Mouse (Mus musculus): ENCODE results near the gene Vgll4. TPM values are rescaled to one million over a fixed set of nuclear protein-coding genes. Genes with fewer than 3 reads are reported as not detected.
A peak's percentile ranks its signal among the peaks of the same experiment; 100 is the strongest.

Vgll4 gene
- total and polyA plus RNA-seq, 3 experiments, result 22.3 to 24.7 (median 23.5) TPM

DNA sequence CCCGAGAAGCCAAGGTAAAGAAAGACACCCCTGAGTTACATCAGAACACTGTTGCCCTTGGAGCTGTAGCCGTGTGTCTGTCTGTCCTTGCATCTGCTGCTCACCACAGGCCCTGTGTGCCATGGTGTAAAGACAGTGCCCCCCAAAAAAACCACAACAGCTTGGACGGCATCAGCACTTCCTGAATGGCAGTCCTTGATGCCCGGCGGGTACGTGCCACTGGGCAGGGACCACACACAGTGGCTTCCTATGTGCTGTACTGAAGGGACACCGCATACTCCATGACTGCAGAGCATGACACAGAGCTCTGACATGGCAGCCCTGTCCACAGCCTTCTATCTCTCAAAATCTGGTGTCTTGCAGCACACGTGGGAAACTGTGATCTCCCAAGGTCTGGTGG lies 120.0 kb downstream of the Vgll4 start:
- no peak for DNase-seq
- H3K27me3 ChIP-seq (ENCODE audit: control insufficient read depth, insufficient read depth, low read length), result no peaks in the 10 kb centered on the region
- WGBS, result 84% methylated on average over 8 of the region's 8 CpGs
- H3K27ac ChIP-seq, result no peak overlapping the region
- intact Hi-C loops (cut with DNase I), result no loop called here
- no peak overlapping the region for H3K4me3 ChIP-seq
- TF ChIP-seq CTCF (IDR thresholded peaks at IDR 0.05), result no peak
- TF ChIP-seq EP300 (IDR thresholded peaks at IDR 0.05; ENCODE audit: insufficient read depth, low read depth, low read length), result no peak
- no peak for TF ChIP-seq POLR2A (IDR thresholded peaks at IDR 0.05; ENCODE audit: insufficient read depth, low read depth, low read length)
- H3K4me1 ChIP-seq (ENCODE audit: control insufficient read depth, insufficient read depth, low read length), result peaks cover 1% of the 10 kb centered on the region; the same call in 1 of the 2 replicates
- no peaks in the 10 kb centered on the region for H3K36me3 ChIP-seq (ENCODE audit: control insufficient read depth, insufficient read depth, low read length)
- no peaks in the 10 kb centered on the region for H3K79me2 ChIP-seq (replicated peaks; ENCODE audit: control insufficient read depth, insufficient read depth, low read length)
- no peak overlapping the region for H3K9ac ChIP-seq (ENCODE audit: low read depth, low read length)

DNA sequence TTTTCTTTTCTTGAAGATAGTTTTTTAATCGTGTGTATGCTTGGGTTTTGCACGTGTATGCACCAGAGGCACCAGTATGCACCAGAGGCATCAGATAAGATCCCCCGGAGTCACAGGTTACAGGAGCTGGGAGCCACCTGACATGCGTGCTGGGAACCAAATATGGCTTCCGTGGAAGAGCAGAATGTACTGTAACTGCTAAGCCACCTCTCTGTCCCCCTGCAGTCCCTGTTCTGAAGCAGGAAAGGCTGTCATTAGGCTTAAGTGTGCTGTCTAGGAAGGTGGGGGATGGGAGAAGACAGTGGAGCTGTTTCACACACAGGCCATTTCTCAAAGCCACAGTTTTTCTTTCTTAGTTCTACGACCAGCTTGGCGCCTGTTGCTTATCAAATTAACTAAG lies 121.0 kb downstream of the Vgll4 start:
- Histone ChIP-seq H3K36me3 (ENCODE audit: control insufficient read depth, insufficient read depth, low read length) (no peaks in the 10 kb centered on the region), H3K4me1 (ENCODE audit: control insufficient read depth, insufficient read depth, low read length) (no peaks in the 10 kb centered on the region), H3K4me3 (no peak overlapping the region), H3K79me2 (replicated peaks; ENCODE audit: control insufficient read depth, insufficient read depth, low read length) (no peaks in the 10 kb centered on the region), H3K9ac (ENCODE audit: low read depth, low read length) (no peak overlapping the region), H3K27me3 (ENCODE audit: control insufficient read depth, insufficient read depth, low read length) (no peaks in the 10 kb centered on the region), H3K27ac (no peak overlapping the region)
- no peak for TF ChIP-seq EP300 (IDR thresholded peaks at IDR 0.05; ENCODE audit: insufficient read depth, low read depth, low read length)
- TF ChIP-seq POLR2A (IDR thresholded peaks at IDR 0.05; ENCODE audit: insufficient read depth, low read depth, low read length), result no peak
- WGBS, result 53% methylated on average over 7 of the region's 7 CpGs
- intact Hi-C loops (cut with DNase I), result no loop called here
- no peak for DNase-seq

DNA sequence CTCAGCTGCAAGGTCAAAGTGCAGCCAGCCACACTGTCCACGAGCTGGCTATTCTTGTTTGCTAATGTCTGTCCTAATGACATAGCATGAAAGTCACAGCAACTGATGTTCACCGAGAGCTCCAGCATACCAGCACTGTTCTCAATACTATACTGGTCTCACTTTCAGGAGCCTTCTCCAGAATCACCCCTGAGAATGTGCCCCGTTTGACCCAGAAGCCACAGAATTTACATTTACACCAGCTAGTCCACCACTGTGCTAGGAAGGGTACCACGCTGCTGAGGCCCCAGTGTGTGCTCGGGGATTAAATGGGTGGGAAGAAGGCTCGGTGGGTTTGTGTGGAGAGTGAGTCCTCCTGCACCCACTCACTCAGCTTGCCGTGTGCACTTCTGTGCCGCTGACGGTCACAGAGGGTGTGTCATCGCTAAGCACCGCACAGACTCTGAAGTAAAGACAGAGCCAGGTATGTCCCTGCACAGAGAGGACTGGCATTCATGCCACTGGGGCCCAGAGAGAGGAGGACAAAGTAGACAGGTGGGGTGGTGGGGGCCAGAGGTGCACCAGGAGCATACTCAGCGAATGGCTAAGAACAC lies 122.1 kb downstream of the Vgll4 start:
- Histone ChIP-seq H3K4me1 (ENCODE audit: control insufficient read depth, insufficient read depth, low read length) (no peaks in the 10 kb centered on the region), H3K27ac (no peak overlapping the region), H3K9ac (ENCODE audit: low read depth, low read length) (no peak overlapping the region), H3K36me3 (ENCODE audit: control insufficient read depth, insufficient read depth, low read length) (no peaks in the 10 kb centered on the region), H3K4me3 (no peak overlapping the region), H3K79me2 (replicated peaks; ENCODE audit: control insufficient read depth, insufficient read depth, low read length) (no peaks in the 10 kb centered on the region), H3K27me3 (ENCODE audit: control insufficient read depth, insufficient read depth, low read length) (no peaks in the 10 kb centered on the region)
- no peak for DNase-seq
- intact Hi-C loops (cut with DNase I), result no loop called here
- TF ChIP-seq CTCF (IDR thresholded peaks at IDR 0.05) (no peak), EP300 (IDR thresholded peaks at IDR 0.05; ENCODE audit: insufficient read depth, low read depth, low read length) (no peak), POLR2A (IDR thresholded peaks at IDR 0.05; ENCODE audit: insufficient read depth, low read depth, low read length) (no peak)
- 93% methylated on average over 12 of the region's 12 CpGs for WGBS

- Histone ChIP-seq H3K79me2 (replicated peaks; ENCODE audit: control insufficient read depth, insufficient read depth, low read length) (no peaks in the 10 kb centered on the region), H3K27me3 (ENCODE audit: control insufficient read depth, insufficient read depth, low read length) (no peaks in the 10 kb centered on the region), H3K4me1 (ENCODE audit: control insufficient read depth, insufficient read depth, low read length) (peaks cover 3% of the 10 kb centered on the region), H3K27ac (no peak overlapping the region), H3K36me3 (ENCODE audit: control insufficient read depth, insufficient read depth, low read length) (no peaks in the 10 kb centered on the region), H3K4me3 (no peak overlapping the region), H3K9ac (ENCODE audit: low read depth, low read length) (no peak overlapping the region)
- 76% methylated on average over 4 of the region's 4 CpGs for WGBS
- TF ChIP-seq POLR2A (IDR thresholded peaks at IDR 0.05; ENCODE audit: insufficient read depth, low read depth, low read length) (no peak), CTCF (IDR thresholded peaks at IDR 0.05) (no peak), EP300 (IDR thresholded peaks at IDR 0.05; ENCODE audit: insufficient read depth, low read depth, low read length) (no peak)
- intact Hi-C loops (cut with DNase I), result no loop called here
- no peak for DNase-seq
Observed at GRCm38 (mm10) chr6:114846153-114846772, 123.5 kb downstream of the Vgll4 start.

- peak; percentile 31; the same call in 1 of the 2 replicates for TF ChIP-seq CTCF (IDR thresholded peaks at IDR 0.05)
- no peak for TF ChIP-seq EP300 (IDR thresholded peaks at IDR 0.05; ENCODE audit: insufficient read depth, low read depth, low read length)
- DNase-seq, result no peak
- Histone ChIP-seq H3K4me3 (no peak overlapping the region), H3K79me2 (replicated peaks; ENCODE audit: control insufficient read depth, insufficient read depth, low read length) (no peaks in the 10 kb centered on the region), H3K4me1 (ENCODE audit: control insufficient read depth, insufficient read depth, low read length) (peaks cover 26% of the 10 kb centered on the region), H3K27ac (no peak overlapping the region), H3K27me3 (ENCODE audit: control insufficient read depth, insufficient read depth, low read length) (no peaks in the 10 kb centered on the region), H3K36me3 (ENCODE audit: control insufficient read depth, insufficient read depth, low read length) (peaks cover 2% of the 10 kb centered on the region; the same call in 1 of the 2 replicates), H3K9ac (ENCODE audit: low read depth, low read length) (no peak overlapping the region)
- 95% methylated on average over 2 of the region's 2 CpGs for WGBS
- intact Hi-C loops (cut with DNase I), result no loop called here
Observed at GRCm38 (mm10) chr6:114842863-114843262, 126.9 kb downstream of the Vgll4 start.

DNA sequence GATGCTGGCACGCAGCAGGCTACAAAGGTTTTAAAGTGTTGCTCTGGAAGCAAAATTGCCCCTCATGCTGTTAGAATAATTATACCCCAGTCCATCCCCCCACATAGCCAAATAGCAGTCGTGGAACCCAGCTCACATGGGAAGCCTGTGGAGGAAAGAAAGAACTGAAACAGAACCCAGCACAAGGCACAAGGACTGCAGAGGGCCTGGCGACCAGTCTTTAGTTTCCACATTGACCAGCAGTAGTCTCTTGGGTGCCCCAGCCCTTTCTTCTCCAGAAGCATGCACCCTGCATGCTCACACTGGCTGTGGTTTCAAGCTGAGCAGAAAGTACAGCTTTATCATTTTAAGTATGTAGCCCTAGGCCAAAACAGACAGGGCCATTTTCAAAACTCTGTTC lies 127.7 kb downstream of the Vgll4 start:
- H3K79me2 ChIP-seq (replicated peaks; ENCODE audit: control insufficient read depth, insufficient read depth, low read length), result no peaks in the 10 kb centered on the region
- intact Hi-C loops (cut with DNase I), result no loop called here
- H3K36me3 ChIP-seq (ENCODE audit: control insufficient read depth, insufficient read depth, low read length), result peaks cover 2% of the 10 kb centered on the region; the same call in 1 of the 2 replicates
- TF ChIP-seq EP300 (IDR thresholded peaks at IDR 0.05; ENCODE audit: insufficient read depth, low read depth, low read length) (no peak), CTCF (IDR thresholded peaks at IDR 0.05) (no peak), POLR2A (IDR thresholded peaks at IDR 0.05; ENCODE audit: insufficient read depth, low read depth, low read length) (no peak)
- no peak overlapping the region for H3K4me3 ChIP-seq
- H3K27me3 ChIP-seq (ENCODE audit: control insufficient read depth, insufficient read depth, low read length), result no peaks in the 10 kb centered on the region
- no peak overlapping the region for H3K27ac ChIP-seq
- H3K9ac ChIP-seq (ENCODE audit: low read depth, low read length), result no peak overlapping the region
- peaks cover 26% of the 10 kb centered on the region for H3K4me1 ChIP-seq (ENCODE audit: control insufficient read depth, insufficient read depth, low read length)
- no peak for DNase-seq
- 74% methylated on average over 3 of the region's 3 CpGs for WGBS

Data from heart, adult 2 months (tissue).